Mouse (Mus musculus): ENCODE data around the gene Cd151.

GRCm38 (mm10) chr7:141437178-141438120 is 29.7 kb upstream of the Cd151 start, which contains the start of gene Slc25a22:
- TF ChIP-seq POLR2A (IDR thresholded peaks at IDR 0.05; ENCODE audit: borderline replicate concordance, extremely low read depth, low read depth, low read length) (peak; percentile 73; the same call in 1 of the 2 replicates), CTCF (IDR thresholded peaks at IDR 0.05; ENCODE audit: insufficient read depth, low read length) (peak; percentile 55)

Measured in lung, adult 2 months (tissue).